Mouse (Mus musculus) kidney, adult 9 months (tissue): ENCODE measurements around the gene Zfp689.
"Not testable (repeated sequence)": the region's sequence is repeated elsewhere in the genome, so short reads cannot be mapped to it uniquely, and the experiment has no call there.

Source experiments
- DNase-seq: peaks from one replicate; pipeline ENCODE4 v3.0.0; 2022

The Zfp689 gene

GRCm38 (mm10) chr7:127470011-127470715, 21.2 kb upstream of the Zfp689 start:
- peak; percentile 45 for DNase-seq

- no peak for DNase-seq
Observed at GRCm38 (mm10) chr7:127466606-127467005, 17.6 kb upstream of the Zfp689 start.

GRCm38 (mm10) chr7:127465670-127466069, 16.7 kb upstream of the Zfp689 start:
- not testable (repeated sequence) for DNase-seq

GRCm38 (mm10) chr7:127465191-127465590, 16.2 kb upstream of the Zfp689 start:
- no peak for DNase-seq

GRCm38 (mm10) chr7:127459311-127459710, 10.4 kb upstream of the Zfp689 start, which contains the start of gene Prr14:
Gene Prr14, plus strand, starts transcription at chr7:127459611.
- DNase-seq = not testable (repeated sequence)

GRCm38 (mm10) chr7:127458371-127459122, 9.6 kb upstream of the Zfp689 start:
- not testable (repeated sequence) for DNase-seq

- no peak for DNase-seq
Observed at GRCm38 (mm10) chr7:127454905-127455304, 5.9 kb upstream of the Zfp689 start.

- no peak for DNase-seq
Observed at GRCm38 (mm10) chr7:127453056-127453455, 4.1 kb upstream of the Zfp689 start.

GRCm38 (mm10) chr7:127449966-127450365, 1.0 kb upstream of the Zfp689 start:
- no peak for DNase-seq

- peak; percentile 69 for DNase-seq
Observed at GRCm38 (mm10) chr7:127443976-127444375, 5.0 kb downstream of the Zfp689 start.

GRCm38 (mm10) chr7:127437724-127438123, 11.2 kb downstream of the Zfp689 start:
- no peak for DNase-seq

- DNase-seq = no peak
Observed at GRCm38 (mm10) chr7:127435206-127435605, 13.8 kb downstream of the Zfp689 start.

- peak; percentile 72 for DNase-seq
Observed at GRCm38 (mm10) chr7:127426354-127426753, 22.6 kb downstream of the Zfp689 start.

- peak; percentile 78 for DNase-seq
Observed at GRCm38 (mm10) chr7:127425911-127426310, 23.0 kb downstream of the Zfp689 start.

GRCm38 (mm10) chr7:127425291-127425690, 23.7 kb downstream of the Zfp689 start:
- DNase-seq = peak; percentile 76

GRCm38 (mm10) chr7:127422247-127422646, 26.7 kb downstream of the Zfp689 start:
- DNase-seq = peak; percentile 63

- peak; percentile 96 for DNase-seq
Observed at GRCm38 (mm10) chr7:127421388-127422191, 27.4 kb downstream of the Zfp689 start, which contains the start of gene Zfp688. Gene Zfp688, minus strand, starts transcription at chr7:127422068.

- DNase-seq = no peak
Observed at GRCm38 (mm10) chr7:127411418-127411817, 37.5 kb downstream of the Zfp689 start.

GRCm38 (mm10) chr7:127406002-127406987, 42.7 kb downstream of the Zfp689 start, which contains the start of gene Zfp764:
Gene Zfp764, minus strand, starts transcription at chr7:127406822.
- peak; percentile 96 for DNase-seq

GRCm38 (mm10) chr7:127404101-127404500, 44.9 kb downstream of the Zfp689 start:
- not testable (repeated sequence) for DNase-seq

- DNase-seq = no peak
Observed at GRCm38 (mm10) chr7:127402980-127403379, 46.0 kb downstream of the Zfp689 start.

GRCm38 (mm10) chr7:127400355-127400754, 48.6 kb downstream of the Zfp689 start:
- DNase-seq = no peak
